Mouse (Mus musculus) midbrain, embryonic 13.5 days (tissue): Measurements from ENCODE around the gene 1700029H14Rik. TPM values are rescaled to one million over a fixed set of nuclear protein-coding genes. Genes with fewer than 3 reads are reported as not detected.

ENCODE experiments used
- polyA plus RNA-seq: library from polyadenylated mRNA; unstranded; fragments of >200 nt; fragmentation: Nextera tagmentation; extraction: Ambion mirVana; gene quantifications from 2 replicates; pipeline ENCODE4 v1.2.1, GENCODE M21; 2015

The 1700029H14Rik gene
- polyA plus RNA-seq, 1 experiment from 2014 or later: not detected

Other genes starting within 250 kb of the 1700029H14Rik start
- 111 and 115 TPM in 2 replicates for gene Tfdp1, start 223.7 kb downstream of the 1700029H14Rik start, polyA plus RNA-seq
- not detected in 2 replicates for gene Atp4b, start 165.6 kb downstream of the 1700029H14Rik start, polyA plus RNA-seq
- 0.04 TPM in 1 of 2 replicates, not detected in the other for gene Grk1, start 157.4 kb downstream of the 1700029H14Rik start, polyA plus RNA-seq
- not detected in 2 replicates for gene Tmem255b, start 127.3 kb downstream of the 1700029H14Rik start, polyA plus RNA-seq
- gene Gas6, start 68.0 kb downstream of the 1700029H14Rik start, polyA plus RNA-seq: 13.8 and 15.9 TPM in 2 replicates
- 20.6 and 21.7 TPM in 2 replicates for gene Rasa3, start 115.1 kb upstream of the 1700029H14Rik start, polyA plus RNA-seq
- gene Cfap97d2, start 143.4 kb upstream of the 1700029H14Rik start, polyA plus RNA-seq: 2.2 and 3.1 TPM in 2 replicates
- gene Cdc16, start 195.2 kb upstream of the 1700029H14Rik start, polyA plus RNA-seq: 193 and 199 TPM in 2 replicates
- gene Upf3a, start 223.2 kb upstream of the 1700029H14Rik start, polyA plus RNA-seq: 41.9 and 42.7 TPM in 2 replicates